Mouse (Mus musculus) ES-E14 (cell line): ENCODE data around the gene Slc25a22. TPM values are rescaled to one million over a fixed set of nuclear protein-coding genes. Genes with fewer than 3 reads are reported as not detected.

Experiments used
- DNase-seq: peaks from one replicate; pipeline ENCODE4 v3.0.0-alpha.2; 2013; ENCODE audit warnings: low read depth, low spot score
- H3K27ac ChIP-seq: 2 replicates; pipeline ENCODE4 v1.5.1; 2012; ENCODE audit warnings: low read depth, mild to moderate bottlenecking, low read length, moderate library complexity, mixed read lengths; ENCODE audit not compliant: poor library complexity, insufficient read depth, severe bottlenecking
- H3K36me3 ChIP-seq: 2 replicates; pipeline ENCODE4 v1.6.1; 2012; ENCODE audit warnings: mild to moderate bottlenecking, low read length, moderate library complexity, mixed read lengths; ENCODE audit not compliant: control insufficient read depth, poor library complexity, insufficient read depth, severe bottlenecking
- H3K4me1 ChIP-seq, 2 experiments: fragments of 150-350 bp in 1 of 2; sonication (generic) in 1 of 2; 2 replicates each; pipeline ENCODE4 v1.6.1; 2012; ENCODE audit warnings: low read length in 2 of 2, mild to moderate bottlenecking in 1 of 2, mixed read lengths in 1 of 2; ENCODE audit not compliant: control insufficient read depth in 2 of 2, insufficient read depth in 2 of 2, poor library complexity in 1 of 2
- H3K4me3 ChIP-seq, 2 experiments: fragments of 150-350 bp in 1 of 2; sonication (generic) in 1 of 2; 2 replicates each; pipeline ENCODE4 v1.5.1; 2012; ENCODE audit warnings: low read length in 2 of 2, low read depth in 1 of 2, mild to moderate bottlenecking in 1 of 2, mixed read lengths in 1 of 2; ENCODE audit not compliant: insufficient read depth in 1 of 2, poor library complexity in 1 of 2, severe bottlenecking in 1 of 2
- H3K9ac ChIP-seq: 2 replicates; pipeline ENCODE4 v1.6.1; 2012; ENCODE audit warnings: low read depth, mild to moderate bottlenecking, low read length, mixed read lengths; ENCODE audit not compliant: poor library complexity, insufficient read depth, severe bottlenecking
- H3K9me3 ChIP-seq: fragments of 150-350 bp; sonication (generic); 2 replicates; pipeline ENCODE4 v1.6.1; 2012; ENCODE audit warnings: low read depth, mild to moderate bottlenecking, low read length; ENCODE audit not compliant: control insufficient read depth, insufficient read depth
- CHD2 ChIP-seq: IDR thresholded peaks from 2 replicates; pipeline ENCODE4 v1.6.1; 2014; ENCODE audit warnings: mild to moderate bottlenecking, low read depth, low read length, inconsistent platforms
- HCFC1 ChIP-seq: IDR thresholded peaks from 2 replicates; pipeline ENCODE4 v1.6.1; 2012; ENCODE audit warnings: low read length, inconsistent platforms, borderline replicate concordance; ENCODE audit not compliant: insufficient read depth
- MAFK ChIP-seq: IDR thresholded peaks from 2 replicates; pipeline ENCODE4 v1.6.1; 2014; ENCODE audit warnings: mild to moderate bottlenecking, low read depth, low read length, inconsistent platforms; ENCODE audit not compliant: insufficient read depth
- ZC3H11A ChIP-seq: IDR thresholded peaks from 2 replicates; pipeline ENCODE4 v1.6.1; 2012; ENCODE audit warnings: low read depth, mild to moderate bottlenecking, inconsistent platforms, low read length, borderline replicate concordance
- ZNF384 ChIP-seq: IDR thresholded peaks from 2 replicates; pipeline ENCODE4 v1.6.1; 2012; ENCODE audit warnings: low read depth, low read length, inconsistent platforms
- in situ Hi-C, 2 experiments: fragments of 600-800 bp; cut with MboI; formaldehyde crosslinking; loops; one replicate each; pipeline ENCODE4 v1.15.1; 2025; ENCODE audit warnings: low sequenced_read_pairs in 2 of 2, inconsistent platforms in 1 of 2; ENCODE audit not compliant: unreplicated experiment in 2 of 2
- total RNA-seq: library from RNA; depleted of rRNA; stranded (reverse); fragments of 300-350 nt; gene quantifications from 2 replicates; pipeline ENCODE4 v1.2.3, GENCODE M21; 2012

Slc25a22 gene
- total RNA-seq, 1 experiment = 16.2 TPM

DNA sequence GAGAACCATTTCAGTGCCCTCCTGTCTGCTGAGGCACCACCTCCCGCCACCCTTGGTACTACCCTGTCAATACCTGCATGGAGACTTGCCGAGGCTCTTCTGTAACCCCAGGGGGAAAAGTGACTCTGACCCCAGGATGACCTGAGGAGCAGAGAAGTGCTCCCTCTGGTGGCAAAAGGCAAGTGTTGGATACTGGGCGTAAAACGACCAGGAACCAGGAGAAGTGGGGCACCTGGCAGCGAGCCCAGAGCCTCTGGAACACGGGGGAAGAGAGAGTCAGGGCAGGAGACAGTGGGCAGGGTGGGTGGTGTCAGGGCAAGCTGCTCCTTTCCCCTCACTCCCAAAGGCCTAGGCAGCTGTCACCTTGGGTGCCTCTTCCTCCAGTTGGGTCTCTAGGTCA is 2.9 kb upstream of the Slc25a22 start:
- Histone ChIP-seq H3K9me3 (no peaks in the 10 kb centered on the region), H3K4me1 (peaks cover 4 to 23% of the 10 kb centered on the region in 2 experiments; a peak in 2 of 4 replicates), H3K36me3 (peaks cover 48% of the 10 kb centered on the region), H3K27ac (no peak overlapping the region), H3K9ac (no peak overlapping the region), H3K4me3 (no peak overlapping the region)
- peak; percentile 79 for DNase-seq
- TF ChIP-seq MAFK (no peak), CHD2 (no peak), HCFC1 (no peak), ZNF384 (no peak), ZC3H11A (no peak)
- in situ Hi-C loops = no loop called here

DNA sequence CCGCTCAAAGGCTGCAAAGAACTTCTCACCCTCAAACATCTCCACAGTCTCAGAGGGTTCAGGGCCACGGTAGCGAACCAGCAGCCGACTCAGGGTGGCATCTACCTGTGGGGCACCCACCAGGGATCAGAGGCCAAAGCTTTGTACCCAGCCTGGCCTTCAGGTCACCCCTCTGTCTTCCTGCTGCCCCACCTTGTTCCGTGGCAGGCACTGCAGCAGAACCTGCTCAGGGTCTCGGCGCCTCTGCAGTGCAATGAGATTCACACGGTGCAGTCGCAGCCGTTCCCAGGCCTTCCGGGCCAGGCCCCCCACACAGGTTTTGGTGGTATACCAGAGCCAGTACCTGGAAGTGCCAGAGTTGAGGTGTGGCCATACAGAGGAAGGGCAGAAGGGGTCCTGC is 2.1 kb upstream of the Slc25a22 start:
- TF ChIP-seq ZC3H11A = no peak
- peaks cover 48% of the 10 kb centered on the region for H3K36me3 ChIP-seq
- H3K9me3 ChIP-seq = no peaks in the 10 kb centered on the region
- in situ Hi-C loops = no loop called here
- H3K4me1 ChIP-seq = peaks cover 4 to 28% of the 10 kb centered on the region in 2 experiments; a peak in 3 of 4 replicates
- no peak overlapping the region for H3K4me3 ChIP-seq
- no peak overlapping the region for H3K27ac ChIP-seq
- no peak overlapping the region for H3K9ac ChIP-seq
- DNase-seq = no peak

DNA sequence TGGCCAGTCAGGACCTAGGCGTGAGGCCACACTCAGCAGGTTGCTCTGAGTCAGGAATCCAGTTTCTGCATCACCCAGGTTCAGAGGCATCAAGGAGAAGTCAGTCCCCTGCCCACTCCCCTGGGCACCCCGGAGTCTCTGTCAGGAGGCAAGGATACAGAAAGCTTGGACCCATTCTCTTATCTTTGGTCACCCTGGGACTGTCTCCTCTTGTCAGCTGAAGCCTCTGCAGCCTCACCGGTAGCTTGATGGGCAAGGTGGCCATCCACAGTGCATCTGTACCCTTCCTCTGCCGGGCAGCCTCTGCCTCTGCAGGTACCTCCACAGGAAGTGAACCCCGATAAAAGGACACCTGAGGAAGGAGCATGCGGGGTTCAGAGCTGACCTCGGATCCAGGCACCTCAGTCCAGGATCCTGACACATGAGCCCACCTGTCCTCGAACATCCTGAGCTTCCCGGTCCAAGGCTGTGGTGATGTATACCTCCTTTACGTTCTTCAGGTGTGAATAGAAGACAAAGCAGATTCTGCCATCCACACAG is 1.5 kb upstream of the Slc25a22 start:
- no peak for DNase-seq
- Histone ChIP-seq H3K9me3 (no peaks in the 10 kb centered on the region), H3K27ac (no peak overlapping the region), H3K36me3 (peaks cover 48% of the 10 kb centered on the region), H3K4me1 (peaks cover 4 to 34% of the 10 kb centered on the region in 2 experiments; a peak in 3 of 4 replicates), H3K4me3 (no peak overlapping the region), H3K9ac (no peak overlapping the region)
- in situ Hi-C loops = no loop called here
- TF ChIP-seq HCFC1 (no peak), ZC3H11A (no peak), CHD2 (no peak), MAFK (no peak), ZNF384 (no peak)

DNA sequence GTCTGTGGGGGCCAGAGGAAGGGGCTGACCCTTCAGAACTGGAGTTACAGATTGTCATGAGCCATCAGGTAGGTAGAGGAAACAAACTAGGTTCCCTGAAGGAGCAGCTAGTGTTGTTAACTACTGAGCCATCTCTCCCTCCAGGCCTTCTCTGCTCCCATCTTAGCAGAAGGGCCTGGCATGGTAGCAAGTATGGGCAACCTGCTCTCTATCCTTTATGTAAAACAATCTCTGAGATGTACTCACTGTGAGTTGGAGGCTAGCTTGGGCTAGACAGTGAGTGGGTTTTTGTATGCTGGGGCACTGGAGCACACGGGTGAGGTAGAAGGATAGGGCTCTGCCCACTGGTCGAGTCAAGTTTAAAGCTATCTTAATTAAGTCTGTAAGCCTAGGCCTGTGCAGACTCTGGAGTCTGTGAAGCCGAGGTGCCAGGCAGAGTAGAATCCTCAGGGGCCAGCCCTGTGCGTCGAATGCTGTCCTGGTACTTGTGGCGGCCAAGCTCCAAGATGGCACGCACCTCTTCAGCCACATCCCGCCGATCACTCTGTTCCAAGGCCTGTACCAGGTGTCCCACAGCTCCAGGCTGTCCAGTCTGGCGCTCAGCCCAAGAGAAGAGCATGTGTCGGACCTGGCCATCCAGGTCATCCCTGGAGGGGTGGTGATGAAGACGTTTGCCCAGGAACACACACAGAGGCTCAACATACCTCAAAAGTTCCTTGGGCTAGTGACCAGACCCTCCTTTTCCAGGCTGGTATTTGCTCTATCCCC is 693 bp upstream of the Slc25a22 start:
- TF ChIP-seq MAFK = no peak
- TF ChIP-seq HCFC1 = no peak
- no peak for TF ChIP-seq ZNF384
- TF ChIP-seq CHD2 = no peak
- TF ChIP-seq ZC3H11A = no peak
- in situ Hi-C loops = no loop called here
- H3K9ac ChIP-seq = no peak overlapping the region
- no peak overlapping the region for H3K4me3 ChIP-seq
- H3K36me3 ChIP-seq = peaks cover 55% of the 10 kb centered on the region
- H3K4me1 ChIP-seq = peaks cover 4 to 36% of the 10 kb centered on the region in 2 experiments; a peak in 3 of 4 replicates
- no peak overlapping the region for H3K27ac ChIP-seq
- DNase-seq = no peak
- H3K9me3 ChIP-seq = no peaks in the 10 kb centered on the region

DNA sequence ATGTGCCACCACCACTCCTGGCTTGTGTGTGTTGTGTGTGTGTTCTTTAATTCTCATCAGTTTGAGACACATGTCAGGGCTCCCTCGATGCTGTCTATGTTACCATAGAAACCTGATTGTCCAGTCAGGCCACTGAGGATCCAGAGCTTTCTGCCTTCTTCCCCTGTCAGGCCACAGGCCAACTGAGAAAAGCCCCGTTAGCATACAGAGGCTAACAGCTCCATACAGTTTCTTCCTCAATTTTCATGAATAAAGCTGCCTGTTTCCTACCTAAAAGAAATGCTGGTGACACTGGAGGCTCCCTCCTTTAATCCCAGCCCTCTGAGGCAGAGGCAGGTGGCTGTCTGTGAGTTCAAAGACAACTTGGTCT is 1.2 kb downstream of the Slc25a22 start:
- no peak overlapping the region for H3K27ac ChIP-seq
- H3K36me3 ChIP-seq = peaks cover 50% of the 10 kb centered on the region
- peaks cover 4 to 27% of the 10 kb centered on the region in 2 experiments; a peak in 3 of 4 replicates for H3K4me1 ChIP-seq
- TF ChIP-seq ZNF384 (no peak), MAFK (no peak), CHD2 (no peak), HCFC1 (no peak), ZC3H11A (no peak)
- in situ Hi-C loops = no loop called here
- no peak for DNase-seq
- no peaks in the 10 kb centered on the region for H3K9me3 ChIP-seq
- peak overlapping the region in 1 of 2 experiments; percentile 80; a peak in 1 of 4 replicates for H3K4me3 ChIP-seq
- peak overlapping the region; percentile 81; the same call in 1 of the 2 replicates for H3K9ac ChIP-seq
